Mouse (Mus musculus) G1E (cell line): ENCODE measurements at regions not wholly inside any gene's neighbourhood (a gene's known extent, or its start where the extent isn't known, plus 50 kb on each side); places are given as distances from the start of the nearest gene placed in this dataset.

Experiments
- ATAC-seq: 2 replicates; pipeline ENCODE4 v1.8.0; 2016; ENCODE audit warnings: mild to moderate bottlenecking; ENCODE audit not compliant: insufficient number of reproducible peaks, poor library complexity, low FRiP score, severe bottlenecking; ENCODE audit errors: extremely low read depth
- DNase-seq: peaks from one replicate; pipeline ENCODE4 v3.0.0; 2012; ENCODE audit warnings: low spot score
- H3K27me3 ChIP-seq: 2 replicates; pipeline ENCODE4 v1.6.1; 2012; ENCODE audit warnings: mild to moderate bottlenecking, low read length, inconsistent platforms; ENCODE audit not compliant: insufficient read depth
- H3K36me3 ChIP-seq: replicated peaks from 2 replicates; pipeline ENCODE3; 2012; ENCODE audit warnings: mild to moderate bottlenecking, inconsistent platforms
- H3K4me1 ChIP-seq: 2 replicates; pipeline ENCODE4 v1.6.1; 2012; ENCODE audit warnings: low read depth, low read length, inconsistent platforms, mixed read lengths; ENCODE audit not compliant: insufficient read depth
- H3K4me3 ChIP-seq: 2 replicates; pipeline ENCODE4 v1.5.1; 2012; ENCODE audit warnings: low read depth, mild to moderate bottlenecking, inconsistent platforms, low read length, moderate library complexity, mixed read lengths
- H3K9me3 ChIP-seq: replicated peaks from 2 replicates; pipeline ENCODE4 v1.6.1; 2012; ENCODE audit warnings: inconsistent platforms
- CTCF ChIP-seq: IDR thresholded peaks from 2 replicates; pipeline ENCODE4 v1.5.1; 2012; ENCODE audit warnings: low read depth, low read length, inconsistent platforms, mixed read lengths
- GATA1 ChIP-seq: IDR thresholded peaks from 2 replicates; pipeline ENCODE4 v1.6.1; 2012; ENCODE audit warnings: borderline replicate concordance, low read length, inconsistent platforms, mixed read lengths
- GATA2 ChIP-seq: IDR thresholded peaks from 2 replicates; pipeline ENCODE4 v1.6.1; 2012; ENCODE audit warnings: low read depth, low read length, inconsistent platforms, borderline replicate concordance
- POLR2AphosphoS5 ChIP-seq: IDR thresholded peaks from 2 replicates; pipeline ENCODE4 v1.6.1; 2012; ENCODE audit warnings: low read depth, low read length, inconsistent platforms; ENCODE audit not compliant: insufficient replicate concordance
- TAL1 ChIP-seq: conservative IDR thresholded peaks from 2 replicates; pipeline ENCODE4 v1.6.1; 2012; ENCODE audit warnings: low read depth, low read length, inconsistent platforms, mixed read lengths

GRCm38 (mm10) chr1:154010681-154011080 lies 110.7 kb upstream of the Teddm2 start:
- H3K4me3 ChIP-seq = no peak overlapping the region
- no peak for ATAC-seq
- no peaks in the 10 kb centered on the region for H3K9me3 ChIP-seq
- no peak for TF ChIP-seq GATA2
- no peak for TF ChIP-seq GATA1
- no peak for TF ChIP-seq CTCF
- no peak for TF ChIP-seq TAL1
- no peak for DNase-seq
- H3K4me1 ChIP-seq = peaks cover 12% of the 10 kb centered on the region
- H3K36me3 ChIP-seq = no peaks in the 10 kb centered on the region
- peaks cover 6% of the 10 kb centered on the region; the same call in 1 of the 2 replicates for H3K27me3 ChIP-seq

- no peaks in the 10 kb centered on the region for H3K36me3 ChIP-seq
- DNase-seq = no peak
- TF ChIP-seq CTCF (no peak), POLR2AphosphoS5 (no peak), TAL1 (no peak), GATA2 (no peak), GATA1 (no peak)
- H3K4me1 ChIP-seq = no peaks in the 10 kb centered on the region
- peaks cover 10% of the 10 kb centered on the region for H3K27me3 ChIP-seq
- no peak overlapping the region for H3K4me3 ChIP-seq
- H3K9me3 ChIP-seq = no peaks in the 10 kb centered on the region
- ATAC-seq = no peak
Measured at GRCm38 (mm10) chr1:154016516-154016915, 116.5 kb upstream of the Teddm2 start.

DNA sequence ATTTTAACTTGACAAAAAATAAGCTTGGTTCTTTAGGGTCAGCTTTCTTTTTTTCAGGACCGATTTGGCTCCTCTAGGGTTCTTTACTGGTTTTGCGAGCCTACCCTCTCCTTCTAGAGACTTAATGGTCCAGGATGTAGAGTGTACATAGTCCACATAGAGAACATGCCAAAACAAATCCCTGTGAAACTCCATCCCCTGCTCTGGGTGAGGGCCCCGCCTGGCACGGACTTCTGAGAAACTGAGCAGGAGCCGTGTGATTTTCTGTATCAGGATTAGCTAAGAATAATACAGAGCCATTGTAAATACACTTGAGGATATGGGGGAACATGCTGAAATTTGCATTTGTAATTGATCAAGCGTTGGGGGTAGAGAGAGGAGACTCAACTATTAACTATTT lies 118.2 kb upstream of the Teddm2 start:
- H3K4me3 ChIP-seq = no peak overlapping the region
- no peak for DNase-seq
- no peak for ATAC-seq
- H3K4me1 ChIP-seq = no peaks in the 10 kb centered on the region
- TF ChIP-seq GATA1 (no peak), TAL1 (no peak), GATA2 (no peak), CTCF (no peak), POLR2AphosphoS5 (no peak)
- no peaks in the 10 kb centered on the region for H3K36me3 ChIP-seq
- peaks cover 10% of the 10 kb centered on the region for H3K27me3 ChIP-seq
- no peaks in the 10 kb centered on the region for H3K9me3 ChIP-seq

GRCm38 (mm10) chr1:154024301-154024700 lies 124.3 kb upstream of the Teddm2 start:
- ATAC-seq = no peak
- H3K27me3 ChIP-seq = peaks cover 5% of the 10 kb centered on the region; the same call in 1 of the 2 replicates
- no peak for DNase-seq
- H3K4me1 ChIP-seq = peaks cover 4% of the 10 kb centered on the region; the same call in 1 of the 2 replicates
- H3K4me3 ChIP-seq = no peak overlapping the region
- TF ChIP-seq TAL1 = no peak
- TF ChIP-seq CTCF = no peak
- no peak for TF ChIP-seq GATA2
- no peak for TF ChIP-seq POLR2AphosphoS5
- no peak for TF ChIP-seq GATA1
- no peaks in the 10 kb centered on the region for H3K9me3 ChIP-seq
- no peaks in the 10 kb centered on the region for H3K36me3 ChIP-seq

- H3K4me3 ChIP-seq = no peak overlapping the region
- DNase-seq (no peak), ATAC-seq (no peak; the same call in 1 of the 2 replicates)
- no peaks in the 10 kb centered on the region for H3K9me3 ChIP-seq
- no peaks in the 10 kb centered on the region for H3K36me3 ChIP-seq
- no peaks in the 10 kb centered on the region for H3K27me3 ChIP-seq
- no peak for TF ChIP-seq GATA1
- TF ChIP-seq CTCF = no peak
- TF ChIP-seq POLR2AphosphoS5 = no peak
- no peak for TF ChIP-seq TAL1
- no peak for TF ChIP-seq GATA2
- H3K4me1 ChIP-seq = peaks cover 24% of the 10 kb centered on the region
Measured at GRCm38 (mm10) chr1:154027303-154027702, 127.3 kb upstream of the Teddm2 start.

GRCm38 (mm10) chr1:154029826-154030225 lies 129.8 kb upstream of the Teddm2 start:
- Histone ChIP-seq H3K4me3 (no peak overlapping the region), H3K27me3 (no peaks in the 10 kb centered on the region), H3K9me3 (no peaks in the 10 kb centered on the region), H3K4me1 (peaks cover 49% of the 10 kb centered on the region), H3K36me3 (no peaks in the 10 kb centered on the region)
- TF ChIP-seq CTCF (no peak), POLR2AphosphoS5 (no peak), GATA1 (no peak), GATA2 (no peak), TAL1 (no peak)
- ATAC-seq = no peak
- DNase-seq = no peak

DNA sequence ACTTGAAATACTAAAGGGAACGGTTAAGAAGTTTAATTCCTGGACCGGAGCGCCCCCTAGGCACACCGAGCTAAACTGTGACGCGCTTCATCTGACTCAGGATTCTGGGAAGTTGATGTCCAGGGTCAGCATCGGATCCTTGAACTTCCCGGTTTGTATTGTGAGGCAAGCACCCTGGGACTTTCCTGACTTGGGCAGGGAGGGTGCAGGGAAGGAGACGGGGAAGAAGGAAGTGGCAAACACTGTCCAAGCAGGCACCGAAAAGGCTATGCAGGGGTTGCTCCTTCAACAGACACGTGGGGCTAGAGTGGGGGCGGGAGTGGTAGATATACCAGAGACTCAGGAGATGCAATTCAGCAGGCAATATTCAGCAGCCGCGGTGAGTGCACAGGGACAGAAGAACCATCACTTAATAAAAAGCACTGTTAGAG lies 132.7 kb upstream of the Teddm2 start:
- Histone ChIP-seq H3K9me3 (no peaks in the 10 kb centered on the region), H3K4me1 (peaks cover 72% of the 10 kb centered on the region), H3K36me3 (no peaks in the 10 kb centered on the region), H3K4me3 (peak overlapping the region; percentile 60; the same call in 1 of the 2 replicates), H3K27me3 (no peaks in the 10 kb centered on the region)
- TF ChIP-seq CTCF = peak; percentile 22; the same call in 1 of the 2 replicates
- TF ChIP-seq POLR2AphosphoS5 = no peak
- no peak for TF ChIP-seq GATA1
- TF ChIP-seq TAL1 = no peak
- no peak for ATAC-seq
- DNase-seq = peak; percentile 41
